Mouse (Mus musculus): ENCODE data around the gene Erich2.

The Erich2 gene

GRCm38 (mm10) chr2:70562611-70562980 is 54.0 kb downstream of the Erich2 start:
- DNase-seq (ENCODE audit: low spot score in 2 of 2): no peak

GRCm38 (mm10) chr2:70562981-70563671 is 54.5 kb downstream of the Erich2 start:
- no peak for DNase-seq (ENCODE audit: low spot score in 2 of 2)

GRCm38 (mm10) chr2:70563721-70564645 is 55.4 kb downstream of the Erich2 start:
- no peak for DNase-seq (ENCODE audit: low spot score in 2 of 2)

- DNase-seq (ENCODE audit: low spot score in 2 of 2): no peak
Measured at GRCm38 (mm10) chr2:70564646-70565315, 56.2 kb downstream of the Erich2 start.

- no peak for DNase-seq (ENCODE audit: low spot score in 2 of 2)
Measured at GRCm38 (mm10) chr2:70565651-70566602, 57.3 kb downstream of the Erich2 start.

- no peak for DNase-seq (ENCODE audit: low spot score in 2 of 2)
Measured at GRCm38 (mm10) chr2:70566603-70566981, 58.0 kb downstream of the Erich2 start.

- peak; percentile 51 for DNase-seq (ENCODE audit: low spot score in 2 of 2)
Measured at GRCm38 (mm10) chr2:70567071-70567681, 58.6 kb downstream of the Erich2 start.

GRCm38 (mm10) chr2:70567682-70568077 is 59.1 kb downstream of the Erich2 start:
- no peak for DNase-seq (ENCODE audit: low spot score in 2 of 2)

GRCm38 (mm10) chr2:70568198-70568941 is 59.8 kb downstream of the Erich2 start:
- DNase-seq (ENCODE audit: low spot score in 2 of 2): peak; percentile 53

GRCm38 (mm10) chr2:70571698-70572097 is 63.1 kb downstream of the Erich2 start:
- no peak for DNase-seq (ENCODE audit: low spot score in 2 of 2)

- DNase-seq (ENCODE audit: low spot score in 2 of 2): no peak
Measured at GRCm38 (mm10) chr2:70572251-70572650, 63.6 kb downstream of the Erich2 start.

GRCm38 (mm10) chr2:70573544-70574210 is 65.1 kb downstream of the Erich2 start:
- DNase-seq (ENCODE audit: low spot score in 2 of 2): no peak

- DNase-seq (ENCODE audit: low spot score in 2 of 2): no peak
Measured at GRCm38 (mm10) chr2:70588200-70588599, 79.6 kb downstream of the Erich2 start.

Data from spleen, postnatal 36 days (tissue).